Mouse (Mus musculus): ENCODE data around the gene Gprin2.

DNA sequence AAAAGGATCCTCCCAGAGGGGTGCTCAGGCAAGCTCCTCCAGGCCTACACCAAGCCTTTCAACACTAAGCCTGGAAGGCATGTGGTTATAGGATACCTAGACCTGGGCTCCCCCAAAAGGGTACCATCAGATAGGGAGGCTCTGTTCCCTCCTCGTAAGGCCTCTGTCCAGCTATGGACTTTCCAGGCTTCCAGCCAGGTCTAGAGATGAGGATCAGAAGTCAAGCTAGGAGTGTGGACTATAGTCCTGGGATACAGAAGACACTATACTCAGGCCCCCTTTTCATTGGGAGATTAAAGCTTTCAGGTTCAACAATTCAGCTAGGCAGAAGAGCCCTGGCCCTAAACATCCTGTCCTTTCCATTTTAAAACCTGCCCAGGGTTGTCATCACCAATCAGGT, 18.4 kb downstream of the Gprin2 start:
- TF ChIP-seq CTCF (conservative IDR thresholded peaks at IDR 0.05; ENCODE audit: insufficient read depth, insufficient read length, low read depth, low read length) (no peak), POLR2A (IDR thresholded peaks at IDR 0.05; ENCODE audit: low read depth, low read length) (no peak)
